Mouse (Mus musculus): ENCODE measurements around the gene Stard3nl. TPM values are rescaled to one million over a fixed set of nuclear protein-coding genes. Genes with fewer than 3 reads are reported as not detected.
A peak's percentile ranks its signal among the peaks of the same experiment; 100 is the strongest.

Stard3nl gene
- polyA plus RNA-seq (2014; fragmentation: Nextera tagmentation; extraction: Ambion mirVana) = 199 and 213 TPM in 2 replicates

- no peaks in the 10 kb centered on the region for H3K9me3 ChIP-seq (replicated peaks; ENCODE audit: control insufficient read depth, low read length)
- DNase-seq (ENCODE audit: low spot score) = peak; percentile 99
- H3K9ac ChIP-seq (ENCODE audit: low read length) = peak within 1 kb of the TSS; percentile 97
- no peaks in the 10 kb centered on the region for H3K27me3 ChIP-seq (replicated peaks; ENCODE audit: control insufficient read depth, insufficient read depth, low read length)
- WGBS = 2% methylated on average over 35 of the region's 37 CpGs
- peak within 1 kb of the TSS; percentile 66 for H3K4me2 ChIP-seq (ENCODE audit: low read length)
- H3K36me3 ChIP-seq (ENCODE audit: control insufficient read depth, insufficient read depth, low read length) = no peaks in the 10 kb centered on the region
- peak within 1 kb of the TSS; percentile 92 for H3K4me3 ChIP-seq (ENCODE audit: low read depth, low read length)
- H3K4me1 ChIP-seq (ENCODE audit: control insufficient read depth, insufficient read depth, low read length) = peaks cover 16% of the 10 kb centered on the region
- peak within 1 kb of the TSS; percentile 85 for H3K27ac ChIP-seq (ENCODE audit: low read depth, low read length)
- peak; percentile 100 for ATAC-seq
Observed at GRCm38 (mm10) chr13:19395688-19396354, at the start of gene Stard3nl. TSS of gene Stard3nl (minus strand) at chr13:19395795.

GRCm38 (mm10) chr13:19438040-19438439, 42.4 kb upstream of the Stard3nl start:
- H3K4me2 ChIP-seq (ENCODE audit: low read length) = no peak overlapping the region
- no peak overlapping the region for H3K4me3 ChIP-seq (ENCODE audit: low read depth, low read length)
- H3K4me1 ChIP-seq (ENCODE audit: control insufficient read depth, insufficient read depth, low read length) = no peaks in the 10 kb centered on the region
- no peaks in the 10 kb centered on the region for H3K9me3 ChIP-seq (replicated peaks; ENCODE audit: control insufficient read depth, low read length)
- H3K9ac ChIP-seq (ENCODE audit: low read length) = no peak overlapping the region
- no peaks in the 10 kb centered on the region for H3K36me3 ChIP-seq (ENCODE audit: control insufficient read depth, insufficient read depth, low read length)
- peak; percentile 42 for DNase-seq (ENCODE audit: low spot score)
- no peaks in the 10 kb centered on the region for H3K27me3 ChIP-seq (replicated peaks; ENCODE audit: control insufficient read depth, insufficient read depth, low read length)
- WGBS = 75% methylated on average over 10 of the region's 10 CpGs
- H3K27ac ChIP-seq (ENCODE audit: low read depth, low read length) = no peak overlapping the region
- ATAC-seq = peak; percentile 60

GRCm38 (mm10) chr13:19429812-19430370, 34.3 kb upstream of the Stard3nl start:
- no peak overlapping the region for H3K9ac ChIP-seq (ENCODE audit: low read length)
- DNase-seq (ENCODE audit: low spot score) = no peak
- no peaks in the 10 kb centered on the region for H3K4me1 ChIP-seq (ENCODE audit: control insufficient read depth, insufficient read depth, low read length)
- H3K4me3 ChIP-seq (ENCODE audit: low read depth, low read length) = no peak overlapping the region
- no peaks in the 10 kb centered on the region for H3K27me3 ChIP-seq (replicated peaks; ENCODE audit: control insufficient read depth, insufficient read depth, low read length)
- H3K36me3 ChIP-seq (ENCODE audit: control insufficient read depth, insufficient read depth, low read length) = no peaks in the 10 kb centered on the region
- H3K27ac ChIP-seq (ENCODE audit: low read depth, low read length) = no peak overlapping the region
- no peak overlapping the region for H3K4me2 ChIP-seq (ENCODE audit: low read length)
- WGBS = 85% methylated on average over 4 of the region's 4 CpGs
- no peak for ATAC-seq
- no peaks in the 10 kb centered on the region for H3K9me3 ChIP-seq (replicated peaks; ENCODE audit: control insufficient read depth, low read length)

- Histone ChIP-seq H3K36me3 (ENCODE audit: control insufficient read depth, insufficient read depth, low read length) (no peaks in the 10 kb centered on the region), H3K27ac (ENCODE audit: low read depth, low read length) (no peak overlapping the region), H3K27me3 (replicated peaks; ENCODE audit: control insufficient read depth, insufficient read depth, low read length) (no peaks in the 10 kb centered on the region), H3K4me1 (ENCODE audit: control insufficient read depth, insufficient read depth, low read length) (no peaks in the 10 kb centered on the region), H3K9ac (ENCODE audit: low read length) (no peak overlapping the region), H3K4me2 (ENCODE audit: low read length) (no peak overlapping the region), H3K4me3 (ENCODE audit: low read depth, low read length) (no peak overlapping the region), H3K9me3 (replicated peaks; ENCODE audit: control insufficient read depth, low read length) (no peaks in the 10 kb centered on the region)
- no peak for DNase-seq (ENCODE audit: low spot score)
- no peak for ATAC-seq
- WGBS = 90% methylated on average over 5 of the region's 5 CpGs
Observed at GRCm38 (mm10) chr13:19428076-19428475, 32.5 kb upstream of the Stard3nl start.

GRCm38 (mm10) chr13:19424563-19424962, 29.0 kb upstream of the Stard3nl start:
- H3K4me2 ChIP-seq (ENCODE audit: low read length) = no peak overlapping the region
- H3K9ac ChIP-seq (ENCODE audit: low read length) = no peak overlapping the region
- no peaks in the 10 kb centered on the region for H3K27me3 ChIP-seq (replicated peaks; ENCODE audit: control insufficient read depth, insufficient read depth, low read length)
- 87% methylated on average over 4 of the region's 4 CpGs for WGBS
- ATAC-seq (no peak), DNase-seq (ENCODE audit: low spot score) (no peak)
- H3K36me3 ChIP-seq (ENCODE audit: control insufficient read depth, insufficient read depth, low read length) = no peaks in the 10 kb centered on the region
- no peak overlapping the region for H3K4me3 ChIP-seq (ENCODE audit: low read depth, low read length)
- H3K4me1 ChIP-seq (ENCODE audit: control insufficient read depth, insufficient read depth, low read length) = no peaks in the 10 kb centered on the region
- H3K9me3 ChIP-seq (replicated peaks; ENCODE audit: control insufficient read depth, low read length) = no peaks in the 10 kb centered on the region
- no peak overlapping the region for H3K27ac ChIP-seq (ENCODE audit: low read depth, low read length)

GRCm38 (mm10) chr13:19422521-19422920, 26.9 kb upstream of the Stard3nl start:
- no peaks in the 10 kb centered on the region for H3K36me3 ChIP-seq (ENCODE audit: control insufficient read depth, insufficient read depth, low read length)
- H3K27ac ChIP-seq (ENCODE audit: low read depth, low read length) = no peak overlapping the region
- H3K4me1 ChIP-seq (ENCODE audit: control insufficient read depth, insufficient read depth, low read length) = no peaks in the 10 kb centered on the region
- H3K9ac ChIP-seq (ENCODE audit: low read length) = no peak overlapping the region
- H3K9me3 ChIP-seq (replicated peaks; ENCODE audit: control insufficient read depth, low read length) = no peaks in the 10 kb centered on the region
- WGBS = 80% methylated on average over 1 of the region's 1 CpGs
- no peak overlapping the region for H3K4me3 ChIP-seq (ENCODE audit: low read depth, low read length)
- DNase-seq (ENCODE audit: low spot score) = no peak
- ATAC-seq = no peak
- H3K4me2 ChIP-seq (ENCODE audit: low read length) = no peak overlapping the region
- no peaks in the 10 kb centered on the region for H3K27me3 ChIP-seq (replicated peaks; ENCODE audit: control insufficient read depth, insufficient read depth, low read length)

GRCm38 (mm10) chr13:19417885-19418521, 22.4 kb upstream of the Stard3nl start:
- Histone ChIP-seq H3K9ac (ENCODE audit: low read length) (no peak overlapping the region), H3K27ac (ENCODE audit: low read depth, low read length) (no peak overlapping the region), H3K27me3 (replicated peaks; ENCODE audit: control insufficient read depth, insufficient read depth, low read length) (no peaks in the 10 kb centered on the region), H3K4me1 (ENCODE audit: control insufficient read depth, insufficient read depth, low read length) (no peaks in the 10 kb centered on the region), H3K9me3 (replicated peaks; ENCODE audit: control insufficient read depth, low read length) (no peaks in the 10 kb centered on the region), H3K4me2 (ENCODE audit: low read length) (no peak overlapping the region), H3K36me3 (ENCODE audit: control insufficient read depth, insufficient read depth, low read length) (no peaks in the 10 kb centered on the region), H3K4me3 (ENCODE audit: low read depth, low read length) (no peak overlapping the region)
- DNase-seq (ENCODE audit: low spot score) = no peak
- ATAC-seq = no peak
- 91% methylated on average over 4 of the region's 4 CpGs for WGBS

- Histone ChIP-seq H3K36me3 (ENCODE audit: control insufficient read depth, insufficient read depth, low read length) (no peaks in the 10 kb centered on the region), H3K27me3 (replicated peaks; ENCODE audit: control insufficient read depth, insufficient read depth, low read length) (no peaks in the 10 kb centered on the region), H3K9ac (ENCODE audit: low read length) (no peak overlapping the region), H3K4me2 (ENCODE audit: low read length) (no peak overlapping the region), H3K9me3 (replicated peaks; ENCODE audit: control insufficient read depth, low read length) (no peaks in the 10 kb centered on the region), H3K4me3 (ENCODE audit: low read depth, low read length) (no peak overlapping the region), H3K4me1 (ENCODE audit: control insufficient read depth, insufficient read depth, low read length) (no peaks in the 10 kb centered on the region), H3K27ac (ENCODE audit: low read depth, low read length) (no peak overlapping the region)
- no peak for DNase-seq (ENCODE audit: low spot score)
- 75% methylated on average over 8 of the region's 8 CpGs for WGBS
- ATAC-seq = no peak
Observed at GRCm38 (mm10) chr13:19415894-19416531, 20.4 kb upstream of the Stard3nl start.
